Mouse (Mus musculus) neural tube, embryonic 11.5 days (tissue): ENCODE measurements at regions not wholly inside any gene's neighbourhood (a gene's known extent, or its start where the extent isn't known, plus 50 kb on each side); places are given as distances from the start of the nearest gene placed in this dataset.

Experiments used
- ATAC-seq: fragments of 200-750 bp; cut with Nextera tagmentation; 2 replicates; pipeline ENCODE4 v1.8.0; 2017; ENCODE audit warnings: moderate number of reproducible peaks, mild to moderate bottlenecking, moderate TSS enrichment, moderate library complexity; ENCODE audit not compliant: insufficient read depth, low FRiP score, low TSS enrichment
- DNase-seq: peaks from one replicate; pipeline ENCODE4 v3.0.0-alpha.2; 2015; ENCODE audit warnings: low spot score
- H3K27ac ChIP-seq: fragments of 300-500 bp; sonication (generic); 2 replicates; pipeline ENCODE4 v1.5.1; 2014; ENCODE audit warnings: low read depth, mild to moderate bottlenecking, low read length
- H3K27me3 ChIP-seq: fragments of 300-500 bp; sonication (generic); 2 replicates; pipeline ENCODE4 v1.6.1; 2014; ENCODE audit warnings: mild to moderate bottlenecking, low read length, mixed read lengths; ENCODE audit not compliant: control insufficient read depth, insufficient read depth
- H3K36me3 ChIP-seq: fragments of 300-500 bp; sonication (generic); 2 replicates; pipeline ENCODE4 v1.6.1; 2014; ENCODE audit warnings: mild to moderate bottlenecking, low read length, moderate library complexity, mixed read lengths; ENCODE audit not compliant: control insufficient read depth, insufficient read depth
- H3K4me1 ChIP-seq: fragments of 300-500 bp; sonication (generic); 2 replicates; pipeline ENCODE4 v1.6.1; 2014; ENCODE audit warnings: low read length, mixed read lengths; ENCODE audit not compliant: control insufficient read depth, insufficient read depth
- H3K4me2 ChIP-seq: fragments of 300-500 bp; sonication (generic); 2 replicates; pipeline ENCODE4 v1.6.1; 2014; ENCODE audit warnings: low read depth, mild to moderate bottlenecking, moderate library complexity
- H3K4me3 ChIP-seq: fragments of 300-500 bp; sonication (generic); 2 replicates; pipeline ENCODE4 v1.5.1; 2014; ENCODE audit warnings: low read depth, low read length
- H3K9ac ChIP-seq: fragments of 300-500 bp; sonication (generic); 2 replicates; pipeline ENCODE4 v1.6.1; 2014; ENCODE audit warnings: mild to moderate bottlenecking, low read length
- H3K9me3 ChIP-seq: fragments of 300-500 bp; sonication (generic); 2 replicates; pipeline ENCODE4 v1.6.1; 2016; ENCODE audit warnings: low read length; ENCODE audit not compliant: control insufficient read depth
- WGBS: fragments of 180-500 bp; shearing (Covaris S2); extraction: QIAGEN DNeasy Blood & Tissue Kit; methylation state at CpG from one replicate; pipeline ENCODE4 v1.1.7; 2014; 5-methylcytosine and 5-hydroxymethylcytosine counted together

DNA sequence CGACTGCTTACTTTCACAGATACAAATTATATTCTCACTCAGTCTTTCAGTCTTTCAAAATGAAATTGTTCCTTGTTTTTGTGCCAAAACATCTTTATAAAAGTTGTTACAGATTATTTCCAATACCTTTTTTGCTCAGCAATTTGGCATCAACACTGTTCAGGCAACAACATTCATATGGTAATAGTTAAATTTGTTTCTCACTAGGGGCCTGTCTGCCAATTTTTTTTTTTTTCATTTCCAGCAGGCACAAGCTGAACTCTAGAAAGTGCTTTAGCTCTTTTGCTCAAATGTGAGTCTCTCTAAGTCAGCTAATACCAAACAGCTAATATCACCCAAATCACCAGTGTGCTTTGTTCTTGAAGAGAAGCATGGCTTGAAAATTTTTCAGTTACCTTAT is 199.4 kb downstream of the Antxr2 start:
- H3K27me3 ChIP-seq, result no peaks in the 10 kb centered on the region
- no peak overlapping the region for H3K27ac ChIP-seq
- no peak overlapping the region for H3K9ac ChIP-seq
- no peak for DNase-seq
- 92% methylated on average over 1 of the region's 1 CpGs for WGBS
- no peaks in the 10 kb centered on the region for H3K4me1 ChIP-seq
- no peak for ATAC-seq
- H3K4me2 ChIP-seq, result no peak overlapping the region
- no peaks in the 10 kb centered on the region for H3K36me3 ChIP-seq
- no peaks in the 10 kb centered on the region for H3K9me3 ChIP-seq
- H3K4me3 ChIP-seq, result no peak overlapping the region

DNA sequence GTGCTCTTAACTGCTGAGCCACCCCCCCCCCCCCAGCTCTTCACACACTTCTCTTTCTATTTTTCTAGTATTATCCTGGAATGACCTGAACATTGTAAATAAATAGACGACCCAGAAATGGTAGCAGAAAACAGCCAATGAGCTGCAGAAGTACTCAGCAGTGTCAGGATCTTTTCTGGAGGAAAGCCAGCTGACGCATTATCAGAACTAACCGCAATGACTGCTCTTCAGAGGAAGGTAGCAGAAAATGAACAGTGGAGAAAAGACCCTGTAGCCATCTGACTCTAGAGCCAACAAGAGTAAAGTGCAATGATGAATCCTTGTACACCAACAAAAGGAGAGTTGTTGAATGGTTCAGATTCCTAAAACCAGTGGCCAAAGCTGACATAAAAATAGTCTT is 213.4 kb downstream of the Antxr2 start:
- H3K27ac ChIP-seq, result no peak overlapping the region
- H3K9me3 ChIP-seq, result no peaks in the 10 kb centered on the region
- no peak overlapping the region for H3K4me3 ChIP-seq
- ATAC-seq (no peak), DNase-seq (no peak)
- WGBS, result 81% methylated on average over 3 of the region's 3 CpGs
- no peak overlapping the region for H3K4me2 ChIP-seq
- H3K4me1 ChIP-seq, result no peaks in the 10 kb centered on the region
- no peaks in the 10 kb centered on the region for H3K27me3 ChIP-seq
- H3K9ac ChIP-seq, result no peak overlapping the region
- H3K36me3 ChIP-seq, result no peaks in the 10 kb centered on the region

DNA sequence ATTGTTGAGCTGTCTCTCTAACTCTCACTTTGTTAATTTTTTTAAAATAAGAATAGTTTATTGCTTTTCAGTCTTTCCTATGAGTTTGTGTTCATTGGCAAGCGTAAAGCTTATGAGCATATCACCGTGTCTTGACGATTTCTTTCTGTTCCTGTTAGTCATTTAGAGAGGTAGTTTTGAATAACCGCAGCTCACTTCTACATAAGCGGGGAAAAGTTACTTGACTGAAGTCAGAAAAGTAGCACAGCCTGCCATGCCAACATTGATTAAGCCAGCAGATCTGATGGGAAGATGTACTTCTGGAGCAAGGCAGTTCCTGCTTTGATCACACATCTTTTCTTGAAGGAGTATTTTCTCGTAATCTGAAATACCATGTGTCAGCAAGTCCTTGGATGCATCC is 215.5 kb downstream of the Antxr2 start:
- 97% methylated on average over 6 of the region's 6 CpGs for WGBS
- no peak overlapping the region for H3K4me3 ChIP-seq
- DNase-seq, result no peak

DNA sequence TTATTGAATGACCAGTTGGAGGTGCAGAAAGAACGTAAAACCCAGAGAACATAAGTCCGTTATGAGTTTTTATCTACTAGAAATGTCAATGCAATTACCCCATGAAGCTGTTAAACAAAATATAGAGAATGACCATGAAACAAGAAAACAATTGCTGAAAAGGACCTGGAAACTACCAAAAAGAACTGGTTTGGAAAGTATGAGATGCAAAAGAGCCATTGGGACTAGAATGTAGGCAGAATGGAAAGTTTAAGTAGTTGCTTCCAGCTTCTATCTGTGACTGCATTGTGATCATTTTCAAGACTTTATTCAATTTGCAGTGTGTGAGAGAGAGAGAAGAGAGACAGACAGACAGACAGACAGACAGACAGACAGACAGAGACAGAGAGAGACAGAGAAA is 216.1 kb downstream of the Antxr2 start:
- Histone ChIP-seq H3K27me3 (no peaks in the 10 kb centered on the region), H3K4me3 (no peak overlapping the region), H3K4me1 (no peaks in the 10 kb centered on the region), H3K4me2 (no peak overlapping the region), H3K9me3 (no peaks in the 10 kb centered on the region), H3K9ac (no peak overlapping the region), H3K27ac (no peak overlapping the region), H3K36me3 (no peaks in the 10 kb centered on the region)
- no peak for ATAC-seq
- WGBS, result 92% methylated on average over 2 of the region's 2 CpGs
- no peak for DNase-seq

More for the DNA sequence above, 215.5 kb downstream of the Antxr2 start:
- Histone ChIP-seq H3K27me3 (no peaks in the 10 kb centered on the region), H3K27ac (no peak overlapping the region), H3K9me3 (no peaks in the 10 kb centered on the region), H3K9ac (no peak overlapping the region), H3K36me3 (no peaks in the 10 kb centered on the region), H3K4me2 (no peak overlapping the region), H3K4me1 (no peaks in the 10 kb centered on the region)
- ATAC-seq, result no peak

DNA sequence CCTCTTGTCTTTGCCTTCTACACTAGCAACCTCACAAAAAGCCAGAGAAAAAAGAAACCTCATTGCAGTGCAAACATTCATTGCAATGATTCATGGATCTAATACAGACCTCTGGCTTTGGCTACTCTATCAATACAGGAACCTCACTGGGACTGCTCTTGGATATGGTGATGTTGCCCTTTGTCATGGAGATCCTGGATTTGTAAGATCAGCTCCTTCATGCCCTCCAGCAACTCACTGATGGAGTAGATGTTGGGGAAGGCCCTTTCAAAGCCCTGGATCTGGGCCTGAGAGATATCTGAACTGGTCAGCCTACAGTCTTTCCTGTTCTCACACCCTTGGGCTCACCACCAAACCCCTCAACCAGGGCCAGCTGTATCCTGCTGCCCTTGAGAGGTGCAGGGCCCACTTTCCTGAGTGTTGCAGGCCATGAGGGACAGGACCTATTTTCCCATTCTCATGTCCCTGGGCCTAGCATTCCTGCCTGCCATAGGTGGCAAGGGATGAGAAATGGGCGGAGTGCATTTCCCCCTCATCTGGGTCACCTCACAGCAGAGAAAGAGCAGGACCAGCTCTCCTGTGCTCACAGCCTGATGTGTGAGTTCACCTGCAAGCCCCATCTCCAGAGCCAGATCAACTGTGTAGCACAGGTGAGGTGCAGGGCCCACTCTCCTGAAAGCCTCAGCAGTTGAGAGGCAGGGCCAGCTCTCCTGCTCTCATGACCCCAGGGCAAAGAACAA is 218.1 kb downstream of the Antxr2 start:
- no peaks in the 10 kb centered on the region for H3K27me3 ChIP-seq
- no peak for ATAC-seq
- WGBS, result 95% methylated on average over 1 of the region's 1 CpGs

DNA sequence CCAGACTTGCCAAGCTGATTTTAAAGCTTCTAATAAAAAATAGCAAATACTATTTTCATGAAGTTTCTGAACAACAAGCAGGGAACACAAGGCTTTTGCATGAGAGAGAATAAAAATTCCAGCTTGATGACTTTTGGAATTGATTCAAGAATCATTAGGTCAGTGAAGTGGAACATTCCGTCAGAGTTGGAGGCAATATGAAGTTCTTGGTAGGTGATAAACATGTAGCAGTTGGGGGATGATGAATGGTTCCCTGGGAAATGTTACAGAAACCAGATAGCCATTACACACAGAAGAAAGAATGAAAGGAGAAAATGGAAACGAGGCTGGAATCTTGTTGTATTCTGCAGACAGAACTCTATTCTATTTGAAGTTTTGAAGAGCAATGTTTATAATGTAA is 221.8 kb downstream of the Antxr2 start:
- no peak overlapping the region for H3K4me3 ChIP-seq
- DNase-seq, result no peak
- H3K36me3 ChIP-seq, result no peaks in the 10 kb centered on the region
- 66% methylated on average over 2 of the region's 2 CpGs for WGBS
- no peaks in the 10 kb centered on the region for H3K9me3 ChIP-seq
- no peaks in the 10 kb centered on the region for H3K27me3 ChIP-seq
- H3K4me1 ChIP-seq, result no peaks in the 10 kb centered on the region
- H3K27ac ChIP-seq, result no peak overlapping the region
- no peak for ATAC-seq
- no peak overlapping the region for H3K4me2 ChIP-seq
- no peak overlapping the region for H3K9ac ChIP-seq

More for the DNA sequence above, 218.1 kb downstream of the Antxr2 start:
- no peak for DNase-seq
- Histone ChIP-seq H3K9ac (no peak overlapping the region), H3K4me3 (no peak overlapping the region), H3K9me3 (no peaks in the 10 kb centered on the region), H3K4me1 (no peaks in the 10 kb centered on the region), H3K4me2 (no peak overlapping the region), H3K27ac (no peak overlapping the region), H3K36me3 (no peaks in the 10 kb centered on the region)

DNA sequence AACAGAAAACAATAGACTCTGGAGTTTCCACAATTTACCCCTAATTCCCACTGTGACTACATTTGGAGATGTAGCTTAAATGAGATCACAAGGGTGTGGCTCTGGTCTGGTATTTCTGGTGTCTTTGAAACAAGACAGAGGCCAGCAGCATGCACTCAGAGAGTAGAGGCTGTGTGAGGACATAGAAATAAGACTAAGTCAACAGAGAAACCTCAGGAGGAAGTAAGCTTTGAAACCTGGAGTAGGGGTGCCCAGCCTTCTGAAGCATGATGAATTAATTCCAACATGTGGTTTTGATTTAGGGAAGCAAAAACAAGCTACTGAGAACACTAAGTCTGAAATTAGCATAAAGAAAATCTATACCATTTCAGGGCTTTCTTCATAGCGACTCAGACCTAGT is 223.7 kb downstream of the Antxr2 start:
- Histone ChIP-seq H3K27ac (no peak overlapping the region), H3K9me3 (no peaks in the 10 kb centered on the region), H3K4me3 (no peak overlapping the region), H3K9ac (no peak overlapping the region), H3K4me2 (no peak overlapping the region), H3K36me3 (no peaks in the 10 kb centered on the region), H3K4me1 (no peaks in the 10 kb centered on the region), H3K27me3 (no peaks in the 10 kb centered on the region)
- ATAC-seq (no peak), DNase-seq (no peak)
- WGBS, result 77% methylated on average over 1 of the region's 1 CpGs

DNA sequence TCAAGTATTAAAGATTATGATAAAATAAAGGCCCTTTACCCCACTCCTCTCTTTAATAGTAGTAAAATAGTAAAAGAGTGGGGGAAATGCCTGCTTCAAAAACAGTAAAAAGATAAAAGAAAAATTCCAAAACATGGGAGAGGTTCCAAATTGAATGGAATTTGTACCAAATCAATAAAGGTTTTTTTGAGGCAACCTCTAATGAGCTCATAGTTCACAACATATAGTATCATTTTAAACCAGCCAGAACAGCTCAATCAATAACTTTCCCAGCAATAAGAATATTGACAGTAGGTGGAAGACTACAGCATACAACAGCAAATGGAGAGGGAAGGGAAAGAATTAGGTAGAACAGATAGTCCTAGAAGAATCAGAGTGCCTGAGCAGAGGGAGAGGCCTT is 224.1 kb downstream of the Antxr2 start:
- Histone ChIP-seq H3K9ac (no peak overlapping the region), H3K9me3 (no peaks in the 10 kb centered on the region), H3K4me1 (no peaks in the 10 kb centered on the region), H3K36me3 (no peaks in the 10 kb centered on the region), H3K27ac (no peak overlapping the region), H3K27me3 (no peaks in the 10 kb centered on the region), H3K4me2 (no peak overlapping the region), H3K4me3 (no peak overlapping the region)
- ATAC-seq (no peak), DNase-seq (no peak)

DNA sequence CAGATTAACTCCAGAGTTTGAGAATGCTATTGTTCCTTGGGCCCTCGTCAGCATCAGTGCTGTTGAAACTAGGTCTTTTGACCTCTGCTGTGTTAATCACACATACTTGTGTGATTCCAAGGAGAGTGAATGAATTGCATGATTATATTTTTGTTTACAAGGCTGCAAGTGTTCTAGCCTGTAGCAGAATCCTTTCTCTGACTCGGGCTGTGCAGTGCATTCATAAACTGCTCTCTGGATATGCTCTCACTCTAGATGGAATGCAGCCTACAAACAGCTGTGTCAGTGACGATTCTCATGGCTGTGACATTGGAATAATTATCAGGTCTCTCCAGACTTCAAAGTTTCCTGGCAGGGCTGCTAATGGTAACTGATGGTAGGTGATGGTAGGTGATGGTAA is 230.8 kb downstream of the Antxr2 start:
- H3K4me3 ChIP-seq, result no peak overlapping the region
- no peaks in the 10 kb centered on the region for H3K9me3 ChIP-seq
- no peaks in the 10 kb centered on the region for H3K4me1 ChIP-seq
- no peak overlapping the region for H3K27ac ChIP-seq
- no peak overlapping the region for H3K4me2 ChIP-seq
- no peaks in the 10 kb centered on the region for H3K36me3 ChIP-seq
- ATAC-seq (no peak), DNase-seq (no peak)
- WGBS, result 50% methylated on average over 3 of the region's 3 CpGs
- H3K27me3 ChIP-seq, result no peaks in the 10 kb centered on the region
- H3K9ac ChIP-seq, result no peak overlapping the region
